Mouse (Mus musculus) brown adipose tissue, adult 24 weeks (tissue): Measurements from ENCODE around the gene Trmt10a. TPM values are rescaled to one million over a fixed set of nuclear protein-coding genes. Genes with fewer than 3 reads are reported as not detected.

Experiments used
- H3K27ac ChIP-seq: fragments of 200-500 bp; replicated peaks from 2 replicates; pipeline ENCODE4 v1.5.1; 2012; ENCODE audit warnings: low read depth, mild to moderate bottlenecking, low read length
- H3K4me1 ChIP-seq: fragments of 200-500 bp; 2 replicates; pipeline ENCODE4 v1.6.1; 2012; ENCODE audit warnings: low read length, mixed read lengths; ENCODE audit not compliant: control insufficient read depth, insufficient read depth, insufficient read length
- H3K4me3 ChIP-seq: fragments of 200-500 bp; 2 replicates; pipeline ENCODE4 v1.5.1; 2012; ENCODE audit warnings: low read depth, mild to moderate bottlenecking, low read length, moderate library complexity; ENCODE audit not compliant: insufficient read depth
- polyA plus RNA-seq: library from polyadenylated mRNA; stranded (reverse); fragments of >200 nt; gene quantifications from 2 replicates; pipeline ENCODE4 v1.2.4, GENCODE M21; 2012; ENCODE audit not compliant: missing spikeins, insufficient read depth, insufficient read length

The Trmt10a gene
- polyA plus RNA-seq, 1 experiment: 5.9 TPM

DNA sequence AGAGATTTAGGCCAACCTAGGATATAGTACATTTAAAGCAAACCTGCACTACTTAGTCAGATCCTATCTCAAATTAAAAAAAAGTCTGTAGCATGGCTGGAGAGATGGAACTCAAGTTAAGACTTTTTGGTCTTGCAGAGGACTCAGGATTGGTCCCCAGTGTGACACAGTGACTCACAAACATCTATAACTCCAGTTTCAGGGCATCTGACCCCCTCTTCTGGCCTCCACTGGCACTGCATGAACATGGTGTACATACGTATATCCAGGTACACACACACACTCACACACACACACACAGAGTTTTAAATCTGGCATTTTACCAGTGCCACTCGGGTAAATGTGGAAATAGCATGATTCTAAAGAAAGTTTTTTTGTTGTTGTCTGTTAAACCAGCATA, 5.6 kb downstream of the Trmt10a start:
- Histone ChIP-seq H3K4me1 (no peaks in the 10 kb centered on the region), H3K4me3 (no peak overlapping the region), H3K27ac (no peak overlapping the region)

DNA sequence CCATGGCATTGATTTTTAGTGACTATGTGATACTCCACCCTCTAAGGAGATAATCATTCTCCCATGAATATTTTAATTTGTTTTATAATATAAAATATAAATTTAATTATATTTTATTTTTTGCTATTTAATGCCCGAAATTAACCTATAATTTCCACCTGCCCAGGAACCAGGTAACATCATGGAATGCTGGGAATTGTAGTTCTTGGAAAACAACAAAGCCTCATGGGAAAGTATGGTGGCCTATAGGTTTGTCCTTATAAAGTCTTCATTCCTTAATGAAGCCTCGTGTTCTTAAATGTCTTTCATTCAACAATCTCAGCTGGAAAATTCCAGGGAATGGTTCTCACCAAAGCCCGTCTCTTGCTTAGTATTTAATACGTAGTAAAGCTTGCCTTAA, 11.8 kb downstream of the Trmt10a start:
- H3K4me1 ChIP-seq: no peaks in the 10 kb centered on the region
- no peak overlapping the region for H3K4me3 ChIP-seq
- no peak overlapping the region for H3K27ac ChIP-seq

DNA sequence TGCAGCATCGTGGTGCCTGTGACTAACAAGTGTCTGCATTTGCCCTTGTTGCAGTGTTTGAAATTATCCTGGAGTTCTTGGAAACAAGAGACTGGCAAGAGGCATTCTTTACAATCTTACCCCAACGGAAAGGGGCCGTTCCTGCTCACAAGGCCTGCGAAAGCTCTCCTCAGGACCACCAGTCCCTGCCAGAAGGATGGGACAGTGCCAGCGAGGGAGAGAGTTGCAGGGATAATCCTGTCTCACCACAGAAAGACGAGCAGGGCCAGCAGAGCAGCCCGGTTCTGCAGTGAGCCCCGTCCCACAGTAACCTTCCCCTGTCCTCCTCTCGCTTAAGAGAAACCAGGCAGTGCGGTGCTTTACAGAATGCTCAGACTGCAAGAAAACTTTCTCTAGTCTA, 13.4 kb downstream of the Trmt10a start:
- Histone ChIP-seq H3K4me3 (no peak overlapping the region), H3K4me1 (no peaks in the 10 kb centered on the region; the same call in 1 of the 2 replicates), H3K27ac (no peak overlapping the region)

DNA sequence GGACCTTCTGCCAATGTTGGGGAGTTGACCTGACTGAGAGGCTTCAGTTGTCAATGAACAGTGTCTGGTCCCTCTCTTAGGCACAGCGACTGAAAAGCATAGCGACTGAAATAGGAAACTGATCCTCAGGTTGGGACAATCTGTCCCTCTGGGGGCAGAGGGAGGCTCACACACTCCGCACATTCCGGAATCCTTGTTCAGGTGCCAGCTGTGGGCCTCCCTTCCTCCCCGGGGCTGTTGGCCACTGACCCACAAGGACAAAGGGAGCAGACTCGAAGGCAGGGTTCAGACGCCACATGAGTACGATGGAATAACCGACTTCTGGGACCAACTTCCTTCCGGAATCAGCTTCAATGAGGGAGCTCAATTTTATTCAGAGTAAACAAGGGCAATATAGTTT, 18.4 kb downstream of the Trmt10a start:
- Histone ChIP-seq H3K27ac (no peak overlapping the region), H3K4me1 (no peaks in the 10 kb centered on the region; the same call in 1 of the 2 replicates), H3K4me3 (no peak overlapping the region)

DNA sequence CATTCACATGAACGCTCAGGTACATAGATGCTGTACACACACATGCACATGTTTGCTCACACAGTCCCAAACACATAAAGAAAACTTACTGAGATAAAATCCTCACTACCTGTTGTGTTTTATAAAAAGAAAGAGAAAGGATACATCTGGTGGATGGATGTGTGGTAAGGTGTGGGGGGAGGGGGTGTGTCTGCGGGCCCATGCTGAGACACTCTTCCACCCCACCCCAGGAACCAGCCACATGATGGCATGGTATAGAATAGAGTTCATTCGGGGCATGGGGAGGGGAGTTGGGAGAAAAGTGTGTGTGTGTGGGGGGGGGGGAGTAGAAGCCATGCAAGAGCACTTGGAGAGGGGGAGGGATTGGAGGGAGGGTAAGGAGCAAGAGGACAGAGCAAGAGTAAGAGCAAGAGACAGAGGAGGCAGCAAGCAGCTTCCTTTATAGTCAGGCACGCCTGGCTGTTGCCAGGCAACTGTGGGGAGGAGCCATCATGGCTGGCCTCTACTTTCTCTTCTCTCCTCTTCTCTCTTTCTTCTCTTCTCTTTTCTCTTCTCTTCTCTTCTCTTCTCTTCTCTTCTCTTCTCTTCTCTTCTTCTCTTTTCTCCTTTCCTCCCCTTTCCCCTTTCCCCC, 19.4 kb downstream of the Trmt10a start:
- Histone ChIP-seq H3K4me1 (no peaks in the 10 kb centered on the region; the same call in 1 of the 2 replicates), H3K27ac (no peak overlapping the region), H3K4me3 (no peak overlapping the region)

DNA sequence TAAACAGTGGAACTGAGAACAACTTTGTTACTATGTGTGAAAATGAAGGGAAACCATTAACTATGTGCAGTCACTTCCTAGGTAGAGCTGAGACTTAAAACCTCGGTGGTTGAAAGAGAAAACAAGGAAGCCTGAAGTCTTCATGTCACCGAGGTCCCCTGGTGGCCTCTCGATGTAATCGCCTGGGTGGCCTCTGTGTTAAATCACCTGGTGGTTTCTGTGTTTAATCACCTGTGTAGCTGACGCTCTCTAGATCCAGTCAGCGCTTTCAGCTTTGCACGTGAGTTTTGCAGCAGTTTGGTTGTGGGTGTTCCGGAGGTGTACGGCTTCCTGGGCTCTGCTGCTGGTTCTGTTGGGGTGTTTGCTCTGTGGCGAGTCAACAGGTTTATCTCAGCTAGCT, 30.0 kb downstream of the Trmt10a start:
- H3K4me3 ChIP-seq: no peak overlapping the region
- H3K4me1 ChIP-seq: no peaks in the 10 kb centered on the region
- no peak overlapping the region for H3K27ac ChIP-seq

DNA sequence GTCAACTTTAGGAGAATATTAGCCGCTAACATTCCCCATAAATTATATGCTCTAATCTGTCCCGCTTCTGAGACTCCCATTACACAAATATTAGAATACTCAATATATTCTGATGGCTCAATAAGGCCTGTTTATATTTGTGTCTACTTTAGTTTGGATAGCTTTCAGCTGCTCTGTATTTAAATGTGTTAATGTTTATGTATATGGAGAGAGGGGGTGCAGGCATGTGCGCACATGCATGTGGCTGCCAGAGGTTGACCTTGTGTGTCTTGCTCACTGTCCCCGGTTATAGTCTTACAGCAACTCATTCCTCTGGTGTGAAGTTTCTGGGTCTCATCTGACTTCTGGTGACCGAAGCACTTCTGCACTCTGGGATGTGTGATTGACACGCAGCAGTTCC, 32.3 kb downstream of the Trmt10a start:
- no peaks in the 10 kb centered on the region for H3K4me1 ChIP-seq
- no peak overlapping the region for H3K27ac ChIP-seq
- H3K4me3 ChIP-seq: no peak overlapping the region

DNA sequence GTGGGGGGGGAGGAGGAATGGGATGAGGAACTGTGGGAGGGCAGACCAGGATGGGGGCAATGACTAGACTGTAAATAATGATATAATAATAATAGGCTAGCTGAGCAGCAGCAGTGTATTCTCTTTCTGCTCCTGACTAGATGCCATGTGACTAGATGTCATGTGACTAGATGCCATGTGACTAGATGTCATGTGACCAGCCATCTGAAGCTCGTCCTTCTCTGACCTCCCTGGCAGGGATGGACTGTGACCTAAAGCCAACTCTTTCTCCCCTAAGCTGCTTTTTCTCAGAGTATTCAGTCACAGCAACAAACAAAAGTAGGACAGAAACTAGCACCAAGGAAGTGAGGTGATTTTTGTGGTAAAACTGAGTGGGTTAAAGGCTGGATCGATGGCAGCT, 38.8 kb downstream of the Trmt10a start:
- Histone ChIP-seq H3K4me1 (no peaks in the 10 kb centered on the region), H3K27ac (no peak overlapping the region), H3K4me3 (no peak overlapping the region)

DNA sequence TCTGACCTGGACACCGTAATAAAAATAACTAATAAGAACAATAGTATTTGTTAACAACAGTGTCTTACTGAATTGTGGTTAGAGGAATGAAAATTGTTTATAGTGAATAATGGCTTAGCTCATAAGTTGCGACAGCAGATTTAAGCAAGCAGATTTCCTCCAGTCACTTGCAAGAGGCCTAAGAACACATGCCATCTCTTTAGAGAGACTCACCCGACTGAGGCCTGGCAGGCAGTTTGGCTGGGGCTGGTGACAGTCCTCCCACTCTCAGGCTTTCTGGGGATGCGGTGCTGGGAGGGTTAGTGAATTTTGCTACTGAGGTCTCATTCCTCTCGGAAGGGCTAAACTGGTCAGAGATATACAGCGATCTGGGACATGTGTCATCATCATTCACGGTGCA, 40.1 kb downstream of the Trmt10a start:
- H3K27ac ChIP-seq: no peak overlapping the region

DNA sequence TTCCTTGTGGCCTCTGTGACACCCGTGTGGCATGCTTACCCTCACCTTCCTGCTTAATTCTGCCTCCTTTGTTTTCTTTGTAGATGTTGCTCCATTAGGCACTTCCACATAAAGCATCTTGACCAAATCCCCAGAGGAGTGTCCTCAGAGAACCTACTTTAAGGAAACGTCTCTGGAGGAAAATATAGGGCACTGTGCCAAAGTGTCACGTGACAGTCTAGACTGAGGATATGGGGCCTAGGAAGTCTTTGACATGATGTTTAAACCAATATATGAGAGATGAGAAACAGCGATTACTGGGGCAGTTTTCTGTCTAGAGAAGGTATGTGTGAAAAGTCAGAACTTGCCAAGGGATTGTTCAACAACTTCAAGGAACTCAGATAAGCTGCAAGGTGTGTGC, 42.0 kb downstream of the Trmt10a start:
- no peak overlapping the region for H3K27ac ChIP-seq
- no peak overlapping the region for H3K4me3 ChIP-seq
- no peaks in the 10 kb centered on the region for H3K4me1 ChIP-seq

More for the DNA sequence above, 40.1 kb downstream of the Trmt10a start:
- Histone ChIP-seq H3K4me1 (no peaks in the 10 kb centered on the region), H3K4me3 (no peak overlapping the region)

DNA sequence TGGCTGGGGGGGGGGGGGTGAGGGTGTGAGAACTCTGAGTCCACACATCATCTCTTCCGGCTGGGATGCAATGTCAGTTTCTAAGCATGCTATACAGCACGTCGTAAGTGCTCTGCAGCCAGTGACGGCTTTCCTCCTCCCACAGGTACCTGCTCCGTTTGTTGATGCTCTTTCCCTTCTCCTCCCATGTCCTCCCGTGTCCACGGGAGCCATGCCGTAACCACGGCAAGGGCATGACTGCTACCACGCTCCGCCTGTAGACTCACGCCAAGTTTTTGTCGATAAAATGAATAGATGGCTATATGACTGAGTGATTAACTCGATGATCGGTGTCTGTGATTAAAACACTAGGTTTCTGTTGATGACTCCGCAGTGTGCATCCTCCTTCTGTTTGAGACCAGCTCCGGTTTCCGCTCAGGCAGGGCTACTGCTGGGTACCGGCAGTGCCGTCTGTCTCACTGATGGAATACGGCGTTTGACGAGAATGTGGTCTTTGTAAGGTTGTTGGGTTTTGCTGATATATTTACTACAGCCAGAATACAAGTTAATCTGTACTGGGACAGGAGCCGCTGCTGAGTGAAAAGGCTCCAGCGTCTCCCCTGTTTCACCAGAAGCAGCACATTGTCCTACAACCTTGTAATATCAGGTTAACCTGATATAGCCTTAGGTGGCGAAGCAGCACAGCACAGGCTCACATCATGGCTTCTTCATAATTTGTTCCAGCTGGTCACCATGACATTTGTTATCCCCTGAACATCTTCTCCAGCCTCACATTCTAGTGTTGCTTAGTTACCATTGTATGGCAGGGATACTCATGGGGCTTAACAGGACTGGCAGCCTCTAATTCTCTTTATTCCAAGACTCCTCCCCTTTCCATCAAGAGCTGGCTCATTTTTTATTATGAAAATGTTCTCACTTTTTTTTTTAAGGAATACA, 43.0 kb downstream of the Trmt10a start:
- H3K4me1 ChIP-seq: no peaks in the 10 kb centered on the region
- H3K27ac ChIP-seq: no peak overlapping the region
- H3K4me3 ChIP-seq: no peak overlapping the region

DNA sequence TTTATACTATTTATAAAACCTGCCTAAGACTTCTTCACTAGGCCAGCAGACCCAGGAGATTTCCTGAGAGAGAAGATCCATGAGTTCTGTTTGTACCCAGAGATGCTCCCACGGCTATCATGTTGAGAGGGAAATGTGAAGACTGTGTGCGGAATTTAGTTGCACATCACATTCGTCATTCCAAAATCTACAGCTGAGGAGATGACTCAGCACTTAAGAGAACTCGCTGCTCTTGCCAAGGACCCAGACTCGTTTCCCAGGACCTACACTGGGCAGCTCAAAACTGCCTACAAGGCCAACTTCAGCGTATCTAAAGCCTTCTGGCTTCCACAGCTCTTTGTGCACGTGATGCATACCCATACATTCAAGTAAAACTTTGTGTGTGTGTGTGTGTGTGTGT, 49.0 kb downstream of the Trmt10a start:
- Histone ChIP-seq H3K27ac (no peak overlapping the region), H3K4me3 (no peak overlapping the region), H3K4me1 (no peaks in the 10 kb centered on the region)

DNA sequence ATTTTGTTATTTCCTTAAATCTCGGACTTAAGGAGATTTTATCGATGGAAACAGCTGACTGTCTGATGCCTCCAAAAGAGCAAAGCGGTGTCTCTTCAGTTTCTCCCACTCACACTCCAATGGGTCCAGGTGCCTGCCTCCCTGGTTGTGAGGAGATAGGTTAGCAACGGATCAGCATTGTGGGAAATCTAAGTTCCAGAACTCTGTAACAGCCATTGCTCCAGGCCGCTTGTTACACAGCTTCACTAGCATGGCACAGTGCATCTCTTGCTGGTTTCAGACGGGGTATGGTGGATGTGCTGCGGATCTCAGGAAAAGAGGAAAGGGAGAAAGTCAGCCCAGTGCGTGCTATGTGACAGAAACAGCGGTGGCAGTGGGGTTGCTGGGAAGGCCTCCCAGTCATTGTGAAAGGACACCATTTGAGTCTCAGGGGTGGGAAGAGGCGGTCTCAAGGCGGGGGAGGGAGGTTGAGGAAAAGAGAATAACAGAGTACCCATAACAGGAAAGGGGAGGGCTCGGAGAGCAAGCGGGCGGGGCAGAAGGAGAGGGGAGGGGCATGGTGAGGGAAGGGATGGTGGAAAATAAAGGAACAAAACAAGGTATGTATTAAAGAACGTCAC, 50.5 kb downstream of the Trmt10a start, which contains the start of gene 4930579F01Rik:
Gene 4930579F01Rik (minus strand): TSS at position 143 of the 620 bp plus-strand sequence.
- no peak within 1 kb of the TSS for H3K27ac ChIP-seq
- no peak within 1 kb of the TSS for H3K4me3 ChIP-seq
- no peaks in the 10 kb centered on the region for H3K4me1 ChIP-seq

DNA sequence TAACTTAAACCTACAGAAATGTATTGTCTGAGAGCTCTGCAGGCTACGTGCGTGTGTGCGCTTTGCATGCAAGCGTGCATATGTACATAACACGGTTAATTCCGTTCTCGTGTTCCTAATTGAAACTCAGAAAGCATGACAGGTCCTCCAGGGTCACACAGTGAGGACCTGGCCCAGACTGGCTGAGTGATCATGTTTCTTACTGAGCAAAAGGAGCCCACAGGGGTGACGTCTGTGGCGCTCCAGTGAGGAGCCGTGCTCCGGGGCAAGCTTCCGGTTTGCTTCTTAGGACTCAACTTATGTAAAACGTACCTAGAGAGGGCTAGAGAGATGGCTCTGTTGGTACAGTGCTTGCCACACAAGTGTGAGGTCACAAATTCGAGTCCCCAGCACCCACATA, 53.8 kb downstream of the Trmt10a start:
- H3K4me1 ChIP-seq: no peaks in the 10 kb centered on the region
- no peak overlapping the region for H3K4me3 ChIP-seq
- no peak overlapping the region for H3K27ac ChIP-seq

DNA sequence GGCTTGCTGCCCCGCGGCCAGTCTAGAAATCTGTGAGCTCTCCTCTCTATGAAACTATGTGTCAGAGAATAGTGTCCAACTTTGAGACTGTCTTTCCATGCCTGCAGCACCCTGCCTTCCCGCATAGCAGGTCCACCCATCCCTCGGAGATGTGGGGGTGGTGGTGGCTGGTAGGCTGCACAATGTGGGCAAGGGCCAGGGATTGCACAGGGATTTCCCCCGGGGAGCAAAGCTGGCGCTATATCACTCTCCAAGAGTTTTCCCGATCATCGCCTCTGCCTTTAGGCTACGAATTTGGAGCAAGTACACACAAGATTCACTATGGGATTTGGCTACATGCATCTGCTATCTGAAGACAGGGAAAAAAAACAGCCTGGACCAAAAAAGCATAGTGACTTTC, 54.3 kb downstream of the Trmt10a start:
- Histone ChIP-seq H3K4me3 (no peak overlapping the region), H3K4me1 (no peaks in the 10 kb centered on the region), H3K27ac (no peak overlapping the region)
